Mouse (Mus musculus) bone marrow macrophage, adult 2 months (primary cell): Measurements from ENCODE around the gene Gm35549.

ENCODE experiments used
- CTCF ChIP-seq: IDR thresholded peaks from 2 replicates; pipeline ENCODE4 v1.5.1; 2012; ENCODE audit warnings: low read depth, mild to moderate bottlenecking, low read length, moderate library complexity
- POLR2A ChIP-seq: IDR thresholded peaks from 2 replicates; pipeline ENCODE4 v1.6.1; 2012; ENCODE audit warnings: mild to moderate bottlenecking, low read depth, low read length, borderline replicate concordance

DNA sequence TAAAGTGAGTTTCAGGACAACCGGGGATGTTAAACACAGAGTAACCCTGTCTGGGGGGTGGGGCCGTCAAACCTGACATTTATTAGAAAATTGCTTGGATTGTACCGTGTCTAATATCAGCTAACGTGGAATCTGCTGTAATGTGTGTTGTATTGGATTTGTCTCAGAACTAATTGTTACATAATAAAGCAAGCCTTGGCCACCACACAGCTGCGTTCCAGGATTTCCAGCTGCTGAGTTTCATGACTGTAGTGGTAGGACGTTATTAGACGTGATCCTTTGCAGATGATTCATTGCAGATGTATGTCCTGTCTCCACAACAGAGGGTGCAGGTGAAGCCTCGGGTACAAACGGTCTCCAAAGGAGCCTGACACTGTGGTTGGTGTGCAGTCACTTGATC, 7.7 kb downstream of the Gm35549 start:
- TF ChIP-seq POLR2A: no peak
- no peak for TF ChIP-seq CTCF
